23 mouse cellular contexts compared by ENCODE assay signal in genomic region chr7:99993159-99993558, GRCm38 (mm10). TPM values are rescaled to one million over a fixed set of nuclear protein-coding genes. Genes with fewer than 3 reads are reported as not detected.
DNase-seq lines count a peak whose midpoint lies in the region; ATAC-seq and TF ChIP-seq lines count a peak whose summit lies in the region.
"Had no signal": no experiment of that assay in that cellular context is flagged by ENCODE, and none has a peak within 500 bp of the region (broad histone marks: within the 10 kb centered on the region; RNA-seq: fewer than 3 reads in every experiment).

No protein-coding gene starts in this region.

- 89% methylated on average over 7 of the region's 7 CpGs for WGBS in midbrain, embryonic 11.5 days
- WGBS in midbrain, postnatal 0 days = 84% methylated on average over 7 of the region's 7 CpGs

- no peak overlapping the region for H3K4me3 ChIP-seq in midbrain, embryonic 11.5 days (ENCODE audit: low read depth, low read length)
- H3K4me3 ChIP-seq in midbrain, postnatal 0 days (ENCODE audit: low read depth, low read length) = no peak overlapping the region

- H3K9me3 ChIP-seq in midbrain, embryonic 11.5 days (ENCODE audit: control insufficient read depth, low read length) = no peaks in the 10 kb centered on the region
- H3K9me3 ChIP-seq in midbrain, postnatal 0 days (ENCODE audit: low read length) = no peaks in the 10 kb centered on the region
- H3K9me3 ChIP-seq: G1E had no signal

- H3K36me3 ChIP-seq in midbrain, embryonic 11.5 days (ENCODE audit: control insufficient read depth, insufficient read depth, low read length) = no peaks in the 10 kb centered on the region
- no peaks in the 10 kb centered on the region for H3K36me3 ChIP-seq in midbrain, postnatal 0 days (ENCODE audit: insufficient read depth, low read length)
- H3K36me3 ChIP-seq: G1E had no signal

- no peak for TF ChIP-seq CTCF in midbrain, postnatal 0 days (IDR thresholded peaks at IDR 0.05)

- no peak for ATAC-seq in midbrain, embryonic 11.5 days (ENCODE audit: low FRiP score)
- ATAC-seq in midbrain, postnatal 0 days (ENCODE audit: low FRiP score) = no peak
- ATAC-seq: activated CD4-positive, CD25-positive, alpha-beta regulatory T cell, adult 4 months; CD4-positive, CD25-positive, alpha-beta regulatory T cell, adult 4 months; Patski had no signal

- no peak overlapping the region for H3K4me2 ChIP-seq in midbrain, embryonic 11.5 days
- no peak overlapping the region for H3K4me2 ChIP-seq in midbrain, postnatal 0 days (ENCODE audit: low read depth, low read length, poor library complexity, severe bottlenecking)

- H3K9ac ChIP-seq in midbrain, embryonic 11.5 days (ENCODE audit: low read length) = no peak overlapping the region
- no peak overlapping the region for H3K9ac ChIP-seq in midbrain, postnatal 0 days (replicated peaks; ENCODE audit: low read length, poor library complexity, severe bottlenecking)

- no peak overlapping the region for H3K27ac ChIP-seq in midbrain, embryonic 11.5 days (ENCODE audit: low read depth, low read length)
- H3K27ac ChIP-seq in midbrain, postnatal 0 days (ENCODE audit: low read depth, low read length) = no peak overlapping the region

- intact Hi-C loops in heart, postnatal 10 days (cut with DNase I) = no loop called here

- DNase-seq in heart, adult 11 months = peak; percentile 61
- no peak for DNase-seq in heart, postnatal 10 days
- DNase-seq in midbrain, embryonic 11.5 days (ENCODE audit: low spot score, missing footprints) = peak; percentile 67
- DNase-seq in midbrain, postnatal 0 days (ENCODE audit: low spot score) = no peak
- DNase-seq: adrenal gland, adult 2 months; adrenal gland, adult 8-10 months; adrenal gland, postnatal 10 days; adrenal gland, postnatal 14 days; adrenal gland, postnatal 25 days; adrenal gland, postnatal 36 days; B cell, adult 2 months; cerebellum, adult 11 months; cerebellum, adult 11-12 months; cerebellum, adult 18-20 months had no signal

- H3K27me3 ChIP-seq in midbrain, embryonic 11.5 days (ENCODE audit: control insufficient read depth, insufficient read depth, low read length) = no peaks in the 10 kb centered on the region
- H3K27me3 ChIP-seq in midbrain, postnatal 0 days (ENCODE audit: insufficient read depth, low read length) = no peaks in the 10 kb centered on the region
- H3K27me3 ChIP-seq: CH12.LX had no signal

- no peaks in the 10 kb centered on the region for H3K4me1 ChIP-seq in midbrain, embryonic 11.5 days (ENCODE audit: control insufficient read depth, insufficient read depth, low read length)
- H3K4me1 ChIP-seq in midbrain, postnatal 0 days (ENCODE audit: insufficient read depth, low read length) = no peaks in the 10 kb centered on the region

RNA-seq across cellular contexts. Expression of gene Chrdl2, which starts 12.8 kb away (rescaled TPM):
- not detected for total RNA-seq in heart, postnatal 10 days (2021)
- 0.11 TPM in 1 of 2 replicates, not detected in the other for polyA plus RNA-seq in midbrain, embryonic 11.5 days (2014; fragmentation: Nextera tagmentation; extraction: Ambion mirVana)
- 1.7 TPM in 1 of 2 replicates, not detected in the other for total RNA-seq in midbrain, postnatal 0 days (2014; rRNA removed)
- 0.21 and 0.23 TPM in 2 replicates for polyA plus RNA-seq in midbrain, postnatal 0 days (2015; fragmentation: Nextera tagmentation; extraction: Ambion mirVana)
- total RNA-seq: adrenal gland, adult 18-20 months; adrenal gland, adult 2 months; adrenal gland, adult 8-10 months; adrenal gland, postnatal 10 days; adrenal gland, postnatal 14 days; adrenal gland, postnatal 25 days; adrenal gland, postnatal 36 days; adrenal gland, postnatal 4 days; CH12.LX; MEL had no signal
- polyA plus RNA-seq: activated CD4-positive, CD25-positive, alpha-beta regulatory T cell, adult 4 months; adrenal gland, adult 2 months; C2C12; CD4-positive, CD25-positive, alpha-beta regulatory T cell, adult 4 months; G1E had no signal

RNA-seq across cellular contexts. Expression of gene Rnf169, which starts 12.9 kb away (rescaled TPM):
- total RNA-seq in heart, postnatal 10 days (2021) = 10 to 100 TPM; 15.7 TPM
- 6.5 and 6.6 TPM in 2 replicates for polyA plus RNA-seq in midbrain, embryonic 11.5 days (2014; fragmentation: Nextera tagmentation; extraction: Ambion mirVana)
- total RNA-seq in midbrain, postnatal 0 days (2014; rRNA removed) = 17.1 and 18.8 TPM in 2 replicates
- 3.1 and 3.6 TPM in 2 replicates for polyA plus RNA-seq in midbrain, postnatal 0 days (2015; fragmentation: Nextera tagmentation; extraction: Ambion mirVana)

Comparison
In these comparisons a context has a peak if more than half of its experiments do, and no peak if none do; other contexts are left out.
1. DNase-seq: peak in heart, adult 11 months (single experiment) and midbrain, embryonic 11.5 days (single experiment); none in heart, postnatal 10 days (0 of 2) and midbrain, postnatal 0 days (single experiment).